In the genomic region with DNA sequence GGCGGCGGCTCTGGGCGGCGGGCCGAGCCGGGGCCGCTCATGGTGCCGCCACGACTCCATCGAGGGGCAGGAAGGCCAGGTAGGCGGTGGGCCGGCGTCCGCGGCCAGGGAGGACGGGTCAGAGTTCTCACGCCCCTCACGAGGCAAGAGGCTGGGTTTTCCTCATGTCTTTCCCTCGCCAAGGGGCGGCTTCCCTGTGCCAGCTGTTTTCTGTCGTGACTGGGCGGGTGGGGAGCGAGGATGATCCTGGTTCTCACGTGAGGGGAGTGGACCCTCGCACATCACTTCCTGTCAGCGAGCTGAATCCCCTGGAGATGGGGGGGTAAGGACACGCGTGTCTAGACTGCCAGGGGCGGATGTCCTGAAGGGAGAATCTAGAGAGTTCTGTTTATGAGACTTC, we compare ENCODE assay signal across 8 mouse cellular contexts. TPM values are rescaled to one million over a fixed set of nuclear protein-coding genes. Genes with fewer than 3 reads are reported as not detected.
DNase-seq lines count a peak whose midpoint lies in the region; ATAC-seq and TF ChIP-seq lines count a peak whose summit lies in the region.

No protein-coding gene starts in this region.

- H3K4me3 ChIP-seq in cerebellum, adult 2 months (replicated peaks; ENCODE audit: insufficient read depth, low read depth, low read length) = peak overlapping the region; percentile 84
- peak overlapping the region; percentile 91 for H3K4me3 ChIP-seq in E14TG2a.4 (replicated peaks; ENCODE audit: low read length)
- peak overlapping the region; percentile 92 for H3K4me3 ChIP-seq in limb, embryonic 14.5 days (replicated peaks; ENCODE audit: low read length)
- peak overlapping the region; percentile 81 for H3K4me3 ChIP-seq in midbrain, embryonic 13.5 days (replicated peaks)

- ATAC-seq in limb, embryonic 14.5 days (ENCODE audit: low FRiP score, low read depth) = peak; percentile 9
- peak; percentile 49 for ATAC-seq in midbrain, embryonic 13.5 days

- H3K27me3 ChIP-seq in cerebellum, adult 2 months (ENCODE audit: control insufficient read depth, insufficient read depth, low read length) = no peaks in the 10 kb centered on the region
- H3K27me3 ChIP-seq in E14TG2a.4 (ENCODE audit: insufficient read depth, low read length) = no peaks in the 10 kb centered on the region
- H3K27me3 ChIP-seq in limb, embryonic 14.5 days (ENCODE audit: control insufficient read depth, insufficient read depth, low read length) = no peaks in the 10 kb centered on the region
- no peaks in the 10 kb centered on the region for H3K27me3 ChIP-seq in midbrain, embryonic 13.5 days

- peak overlapping the region; percentile 29 for H3K27ac ChIP-seq in cerebellum, adult 2 months (ENCODE audit: insufficient read depth, low read length)
- H3K27ac ChIP-seq in limb, embryonic 14.5 days (replicated peaks; ENCODE audit: low read depth, low read length) = peak overlapping the region; percentile 93
- H3K27ac ChIP-seq in midbrain, embryonic 13.5 days = peak overlapping the region; percentile 90

- DNase-seq in cerebellum, adult 2 months = no peak
- no peak for DNase-seq in cerebellum, adult 9-11 months
- DNase-seq in fibroblast of lung, adult 2 months (ENCODE audit: low read depth) = peak; percentile 17
- DNase-seq in heart, postnatal 4 days = peak; percentile 74
- peak; percentile 53 for DNase-seq in limb, embryonic 14.5 days (ENCODE audit: low spot score)
- DNase-seq in testis, postnatal 14 days (ENCODE audit: low spot score) = peak; percentile 76

- H3K4me2 ChIP-seq in limb, embryonic 14.5 days (replicated peaks; ENCODE audit: low read depth, low read length, severe bottlenecking) = peak overlapping the region; percentile 64
- H3K4me2 ChIP-seq in midbrain, embryonic 13.5 days (replicated peaks) = peak overlapping the region; percentile 70

- H3K36me3 ChIP-seq in E14TG2a.4 (ENCODE audit: insufficient read depth, low read length) = no peaks in the 10 kb centered on the region
- peaks cover 12% of the 10 kb centered on the region for H3K36me3 ChIP-seq in limb, embryonic 14.5 days (ENCODE audit: control insufficient read depth, insufficient read depth, low read length)
- H3K36me3 ChIP-seq in midbrain, embryonic 13.5 days = no peaks in the 10 kb centered on the region

- under 1% methylated on average over 29 of the region's 29 CpGs for WGBS in cerebellum, adult 2 months
- WGBS in limb, embryonic 14.5 days = 0% methylated on average over 24 of the region's 29 CpGs
- WGBS in midbrain, embryonic 13.5 days = under 1% methylated on average over 29 of the region's 29 CpGs

- H3K9me3 ChIP-seq in E14TG2a.4 (ENCODE audit: low read length) = no peaks in the 10 kb centered on the region
- H3K9me3 ChIP-seq in limb, embryonic 14.5 days (ENCODE audit: control insufficient read depth, low read length) = no peaks in the 10 kb centered on the region
- no peaks in the 10 kb centered on the region for H3K9me3 ChIP-seq in midbrain, embryonic 13.5 days

- no peak for TF ChIP-seq POLR2A in cerebellum, adult 2 months (IDR thresholded peaks at IDR 0.05; ENCODE audit: borderline replicate concordance, insufficient read depth, low read length)
- no peak for TF ChIP-seq POLR2A in limb, embryonic 14.5 days (IDR thresholded peaks at IDR 0.05; ENCODE audit: borderline replicate concordance, extremely low read depth, insufficient read depth, insufficient read length)

- no peak for TF ChIP-seq CTCF in cerebellum, adult 2 months (IDR thresholded peaks at IDR 0.05; ENCODE audit: borderline replicate concordance, insufficient read depth, low read depth, low read length)
- TF ChIP-seq CTCF in E14TG2a.4 (conservative IDR thresholded peaks at IDR 0.05; ENCODE audit: low read length) = no peak

- peak overlapping the region; percentile 91 for H3K9ac ChIP-seq in limb, embryonic 14.5 days (ENCODE audit: low read depth, low read length, severe bottlenecking)
- peak overlapping the region; percentile 91 for H3K9ac ChIP-seq in midbrain, embryonic 13.5 days (replicated peaks)

- peaks cover 6% of the 10 kb centered on the region; the same call in 1 of the 2 replicates for H3K4me1 ChIP-seq in cerebellum, adult 2 months (ENCODE audit: control insufficient read depth, insufficient read depth, low read length)
- peaks cover 39% of the 10 kb centered on the region for H3K4me1 ChIP-seq in E14TG2a.4 (replicated peaks; ENCODE audit: low read depth, low read length)
- H3K4me1 ChIP-seq in limb, embryonic 14.5 days (ENCODE audit: control insufficient read depth, insufficient read depth, low read length) = peaks cover 5% of the 10 kb centered on the region; the same call in 1 of the 2 replicates
- peaks cover 13% of the 10 kb centered on the region for H3K4me1 ChIP-seq in midbrain, embryonic 13.5 days (replicated peaks)

RNA-seq across cellular contexts. Expression of gene Slc35f5, which starts 0.8 kb away (rescaled TPM):
- polyA plus RNA-seq in cerebellum, adult 2 months (2012; rRNA removed) = 17.3 and 18.9 TPM in 2 replicates
- 10 to 100 TPM; 79.2 to 82.8 TPM for total RNA-seq in heart, postnatal 4 days (2021)
- polyA plus RNA-seq in limb, embryonic 14.5 days (2012; rRNA removed) = 45.6 and 46.1 TPM in 2 replicates
- 60.4 and 64.0 TPM in 2 replicates for polyA plus RNA-seq in limb, embryonic 14.5 days (2014; fragmentation: Nextera tagmentation; extraction: Ambion mirVana)
- 25.3 and 28.8 TPM in 2 replicates for polyA plus RNA-seq in midbrain, embryonic 13.5 days (2015; fragmentation: Nextera tagmentation; extraction: Ambion mirVana)

Comparison
In these comparisons a context has a peak if more than half of its experiments do, and no peak if none do; other contexts are left out.
1. DNase-seq: peak in fibroblast of lung, adult 2 months (single experiment), heart, postnatal 4 days (single experiment), limb, embryonic 14.5 days (single experiment) and testis, postnatal 14 days (single experiment); none in cerebellum, adult 2 months (0 of 2) and cerebellum, adult 9-11 months (single experiment).
2. H3K27ac ChIP-seq: peak in every context shown above with its lines; median percentile 93 in limb, embryonic 14.5 days; 90 in midbrain, embryonic 13.5 days; 29 in cerebellum, adult 2 months.
3. Peak in every context shown above with its lines, with median percentiles within 50 percentile points of each other: H3K4me3 ChIP-seq.